Mouse (Mus musculus) Patski (cell line): Measurements from ENCODE around the gene Gins1. TPM values are rescaled to one million over a fixed set of nuclear protein-coding genes. Genes with fewer than 3 reads are reported as not detected.
"Not testable (repeated sequence)": the region's sequence is repeated elsewhere in the genome, so short reads cannot be mapped to it uniquely, and the experiment has no call there.

Source experiments
- ATAC-seq: fragments of 100-300 bp; one replicate; pipeline ENCODE4 v1.8.0; 2021
- CTCF ChIA-PET: fragments of 350-600 bp; sonication (Branson Sonifier 250); formaldehyde crosslinking; loops from one replicate; lab custom pipeline; 2022; ENCODE audit warnings: inconsistent platforms; lab: Charles Lee
- POLR2A ChIA-PET: fragments of 350-600 bp; sonication (Branson Sonifier 250); formaldehyde crosslinking; loops from one replicate; lab custom pipeline; 2022; ENCODE audit warnings: antibody characterized with exemption, inconsistent platforms; lab: Charles Lee
- DNase-seq: peaks from one replicate; pipeline ENCODE4 v3.0.0-alpha.2; 2011; ENCODE audit warnings: low read depth, low spot score
- H3K27me3 ChIP-seq: fragments of 371-371 bp; one replicate; pipeline ENCODE4 v1.5.1; 2021
- CTCF ChIP-seq: fragments of 100-300 bp; IDR thresholded peaks from one replicate; pipeline ENCODE4 v1.5.1; 2021
- in situ Hi-C: fragments of 300-500 bp; cut with MboI; formaldehyde crosslinking; loops from 3 replicates; pipeline ENCODE4 v1.11.1; 2018; ENCODE audit warnings: low pct_unique_long_range_greater_than_20kb, mixed read lengths
- polyA plus RNA-seq: library from polyadenylated mRNA; unstranded; gene quantifications from one replicate; pipeline ENCODE4 v1.2.3, GENCODE M21; 2021

Gins1 gene
- polyA plus RNA-seq, 1 experiment from 2014 or later: 10.5 TPM

DNA sequence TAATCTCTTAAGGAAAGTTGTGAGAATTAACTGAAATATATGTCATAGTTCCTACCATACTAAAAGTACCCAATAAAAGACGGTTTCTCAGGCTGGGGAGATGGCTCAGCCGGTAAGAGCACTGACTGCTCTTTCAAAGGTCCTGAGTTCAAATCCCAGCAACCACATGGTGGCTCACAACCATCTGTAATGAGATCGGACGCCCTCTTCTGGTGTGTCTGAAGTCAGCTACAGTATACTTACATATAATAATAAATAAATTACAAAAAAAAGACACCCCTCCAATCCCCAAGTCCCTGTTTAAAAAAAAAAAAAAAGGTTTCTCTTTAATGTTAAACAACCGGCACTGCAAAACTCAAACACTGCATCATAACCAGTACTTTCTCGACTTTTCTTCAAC, 3.7 kb downstream of the Gins1 start:
- H3K27me3 ChIP-seq, ATAC-seq, in situ Hi-C loops, POLR2A ChIA-PET, DNase-seq: not testable (repeated sequence)
- peak; percentile 29 for TF ChIP-seq CTCF
- CTCF ChIA-PET: interaction anchor here (0.6 kb wide), 1 partner anchor 75 kb away, joined by 3 read pairs; no protein-coding TSS in a partner anchor

DNA sequence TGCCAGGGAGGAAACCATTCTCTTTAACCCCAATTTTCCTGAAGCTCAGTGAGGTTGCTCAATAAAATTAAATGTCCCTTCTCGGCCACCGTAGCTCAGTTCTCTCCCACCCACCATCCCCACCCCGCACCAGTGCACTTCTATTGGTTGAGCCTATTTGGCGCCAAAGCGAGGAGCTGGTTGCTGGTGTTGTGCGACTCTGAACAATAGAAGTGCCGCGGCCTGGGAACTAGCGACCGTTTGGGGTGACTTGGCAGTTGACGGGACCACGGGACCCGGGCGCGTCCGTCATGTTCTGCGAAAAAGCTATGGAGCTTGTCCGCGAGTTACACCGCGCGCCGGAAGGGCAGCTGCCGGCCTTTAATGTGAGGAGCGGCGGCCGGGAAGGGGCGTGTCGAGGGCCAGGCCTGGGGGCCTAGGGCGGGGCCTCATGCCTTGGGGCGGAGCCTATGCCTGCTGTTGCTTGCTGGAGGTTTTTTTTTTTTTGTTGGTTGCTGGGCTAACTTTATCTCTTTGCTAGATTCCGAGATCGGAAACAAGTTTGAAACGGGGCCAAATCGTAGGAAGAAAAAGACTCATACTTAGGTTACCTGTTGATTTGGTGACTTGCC, 4.3 kb downstream of the Gins1 start:
- CTCF ChIA-PET: interaction anchor here (1.3 kb wide), 1 partner anchor 45 kb away, joined by 3 read pairs; no protein-coding TSS in a partner anchor
- no peaks in the 10 kb centered on the region for H3K27me3 ChIP-seq
- in situ Hi-C loops: no loop called here
- DNase-seq: peak; percentile 74
- POLR2A ChIA-PET: interaction anchor here (0.7 to 1.0 kb wide), 3 partner anchors 10 to 958 kb away, joined by 3 to 6 read pairs (median 3); no protein-coding TSS in a partner anchor
- ATAC-seq: peak; percentile 89
- TF ChIP-seq CTCF: no peak

DNA sequence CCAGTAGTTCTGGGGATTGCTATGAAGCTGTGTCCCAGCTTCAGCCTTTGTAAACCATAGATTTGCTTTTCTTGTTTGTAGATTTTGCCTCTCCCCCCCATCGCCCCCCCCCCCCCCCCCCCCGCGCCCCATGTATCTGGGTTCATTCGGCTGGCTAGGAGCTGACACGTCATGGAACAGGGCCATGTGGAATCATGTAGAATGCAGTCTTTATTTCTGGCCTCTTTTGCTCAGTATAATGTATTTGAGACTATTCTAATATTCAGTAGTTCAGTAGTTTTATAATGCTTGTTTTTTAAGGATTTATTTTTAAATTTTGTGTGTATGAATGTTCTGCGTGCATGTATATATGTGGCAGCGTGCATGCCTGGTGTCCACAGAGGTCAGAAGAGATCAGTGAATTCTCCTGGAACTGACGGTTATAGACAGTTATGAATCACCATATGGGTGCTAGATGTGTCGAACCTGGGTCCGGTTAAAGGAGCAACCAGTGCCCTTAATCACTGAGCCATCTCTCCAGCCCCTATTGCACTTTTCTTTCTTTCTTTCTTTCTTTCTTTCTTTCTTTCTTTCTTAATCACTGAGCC, 5.2 kb downstream of the Gins1 start:
- H3K27me3 ChIP-seq: no peaks in the 10 kb centered on the region
- in situ Hi-C loops: no loop called here
- no peak for TF ChIP-seq CTCF
- DNase-seq (no peak), ATAC-seq (no peak)
- ChIA-PET POLR2A (interaction anchor here (0.7 to 1.0 kb wide), 2 partner anchors 9 to 27 kb away, joined by 3 to 6 read pairs; no protein-coding TSS in a partner anchor), CTCF (interaction anchor here (0.6 to 1.3 kb wide), 2 partner anchors 13 to 44 kb away, joined by 3 read pairs; no protein-coding TSS in a partner anchor)

DNA sequence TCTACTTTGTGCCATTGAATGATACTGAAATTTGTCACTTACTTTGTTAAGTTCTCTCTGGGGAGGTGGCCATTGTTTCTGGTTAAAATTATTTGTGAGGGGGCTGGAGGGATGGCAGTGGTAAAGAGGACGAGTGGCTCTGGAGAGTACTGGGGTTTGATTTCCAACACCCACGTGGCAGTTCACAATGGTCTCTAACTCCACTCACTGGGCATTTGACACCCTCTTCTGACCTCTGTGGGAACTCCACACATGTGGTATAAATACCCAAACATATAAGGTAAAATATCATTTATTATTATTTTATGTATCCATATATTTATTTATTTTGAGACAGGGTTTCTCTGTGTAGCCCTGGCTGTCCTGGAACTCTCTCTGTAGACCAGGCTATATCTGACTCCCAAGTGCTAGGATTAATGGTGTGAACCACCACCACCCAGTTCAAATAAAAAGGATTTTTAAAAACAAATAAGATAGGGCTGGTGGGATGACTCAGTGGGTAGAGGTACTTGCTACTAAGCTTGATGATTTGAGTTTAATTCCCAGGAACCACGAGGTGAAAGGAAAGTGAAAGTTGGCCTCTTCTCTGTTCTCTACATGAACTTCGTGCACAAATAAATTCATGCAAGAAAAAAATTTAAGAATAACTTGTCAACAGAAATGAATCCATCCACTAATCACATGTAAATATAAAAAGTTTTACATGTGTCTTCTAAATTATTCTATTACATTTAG, 9.7 kb downstream of the Gins1 start:
- ATAC-seq (no peak), DNase-seq (no peak)
- in situ Hi-C loops: no loop called here
- no peaks in the 10 kb centered on the region for H3K27me3 ChIP-seq
- no peak for TF ChIP-seq CTCF
- CTCF ChIA-PET: no interaction called here
- POLR2A ChIA-PET: no interaction called here

DNA sequence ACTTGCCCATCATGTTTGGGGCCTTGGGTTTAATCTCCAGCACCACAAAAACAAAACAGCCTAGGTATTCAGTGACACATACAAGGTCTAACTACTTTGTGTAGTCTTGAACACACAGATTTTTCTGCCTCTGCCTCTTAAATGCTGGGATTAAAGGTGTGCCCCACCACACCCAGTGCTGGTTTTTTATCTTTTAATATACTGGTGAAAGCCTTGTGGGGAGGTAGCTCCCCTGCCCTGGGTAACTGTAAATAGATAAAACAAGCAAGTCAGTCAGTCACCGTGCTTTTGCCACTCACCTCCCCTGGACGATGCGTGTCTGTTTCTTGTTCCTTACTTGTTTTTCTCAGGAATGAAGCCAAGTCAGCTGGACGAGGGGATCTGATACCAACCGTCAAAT, 10.6 kb downstream of the Gins1 start:
- ATAC-seq: no peak

DNA sequence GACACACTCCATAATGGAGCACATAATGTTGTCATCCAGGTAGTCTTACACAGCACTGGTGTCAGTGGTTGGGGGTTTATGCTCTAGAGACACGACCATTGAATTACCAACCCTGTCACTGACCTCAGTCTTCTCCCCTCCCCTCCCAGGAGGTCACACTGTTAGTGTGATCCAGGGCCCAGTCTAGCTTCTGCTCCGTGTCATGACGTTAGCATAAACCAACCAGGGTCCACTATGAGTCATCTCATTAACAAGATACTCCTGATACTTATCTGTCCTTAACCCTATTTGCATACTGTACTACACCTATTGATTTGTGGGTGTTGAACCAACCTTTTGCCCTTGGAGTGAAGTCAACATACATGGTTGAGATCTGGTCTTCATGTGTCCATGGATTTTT, 13.5 kb downstream of the Gins1 start:
- no peak for TF ChIP-seq CTCF
- CTCF ChIA-PET: interaction anchor here (0.6 kb wide), 1 partner anchor 82 kb away, joined by 3 read pairs; no protein-coding TSS in a partner anchor
- POLR2A ChIA-PET: interaction anchor here (0.6 kb wide), 1 partner anchor 38 kb away, joined by 4 read pairs; no protein-coding TSS in a partner anchor
- H3K27me3 ChIP-seq: no peaks in the 10 kb centered on the region
- no peak for DNase-seq
- in situ Hi-C loops: no loop called here
- no peak for ATAC-seq

More for the DNA sequence above, 10.6 kb downstream of the Gins1 start:
- no peak for TF ChIP-seq CTCF
- DNase-seq: no peak
- POLR2A ChIA-PET: no interaction called here
- no peaks in the 10 kb centered on the region for H3K27me3 ChIP-seq
- CTCF ChIA-PET: no interaction called here
- in situ Hi-C loops: no loop called here

DNA sequence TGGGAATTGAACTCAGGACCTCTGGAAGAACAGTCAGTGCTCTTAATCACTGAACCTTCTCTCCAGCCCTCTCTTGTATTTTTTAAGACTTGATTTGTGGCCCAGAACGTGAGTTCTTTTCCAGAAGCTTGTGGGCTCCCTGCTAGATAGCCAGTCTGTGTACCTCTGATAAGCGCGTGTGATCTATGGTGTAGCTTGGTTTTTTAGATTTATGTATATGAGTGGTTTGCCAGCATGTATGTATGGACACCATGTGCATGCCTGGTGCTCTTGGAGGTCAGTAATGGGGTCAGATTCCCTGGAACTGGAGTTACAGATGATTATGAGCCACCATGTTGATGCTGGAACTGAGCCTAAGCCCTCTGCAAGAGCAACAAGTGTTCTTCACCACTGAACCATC, 15.3 kb downstream of the Gins1 start:
- ChIA-PET POLR2A (interaction anchor here (0.6 to 1.5 kb wide), 2 partner anchors 11 to 1002 kb away, joined by 4 to 6 read pairs; no protein-coding TSS in a partner anchor), CTCF (interaction anchor here (1.4 kb wide), 1 partner anchor 14 kb away, joined by 3 read pairs; no protein-coding TSS in a partner anchor)
- DNase-seq (no peak), ATAC-seq (no peak)
- in situ Hi-C loops: no loop called here
- H3K27me3 ChIP-seq: no peaks in the 10 kb centered on the region
- no peak for TF ChIP-seq CTCF

DNA sequence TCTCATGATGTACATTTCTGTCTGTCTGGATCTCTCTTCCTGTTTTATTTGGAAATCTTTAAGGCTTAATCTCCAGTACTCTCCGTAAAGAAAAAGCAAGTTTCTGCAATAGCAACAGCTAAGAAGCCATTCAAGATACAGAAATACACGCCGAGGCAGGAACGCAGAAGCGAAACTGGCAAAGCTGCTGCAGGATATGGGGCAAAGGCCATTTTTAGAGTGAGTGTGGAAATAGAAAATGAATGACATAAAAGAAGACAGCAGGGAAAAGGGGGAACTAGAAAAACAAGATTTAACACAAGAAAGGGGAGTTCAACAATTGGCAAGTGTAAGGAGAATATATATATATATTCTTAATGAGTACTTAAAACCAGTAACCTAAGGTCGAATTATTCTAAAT, 16.5 kb downstream of the Gins1 start:
- in situ Hi-C loops: no loop called here
- DNase-seq (no peak), ATAC-seq (no peak)
- H3K27me3 ChIP-seq: no peaks in the 10 kb centered on the region
- TF ChIP-seq CTCF: no peak
- CTCF ChIA-PET: no interaction called here
- POLR2A ChIA-PET: no interaction called here

DNA sequence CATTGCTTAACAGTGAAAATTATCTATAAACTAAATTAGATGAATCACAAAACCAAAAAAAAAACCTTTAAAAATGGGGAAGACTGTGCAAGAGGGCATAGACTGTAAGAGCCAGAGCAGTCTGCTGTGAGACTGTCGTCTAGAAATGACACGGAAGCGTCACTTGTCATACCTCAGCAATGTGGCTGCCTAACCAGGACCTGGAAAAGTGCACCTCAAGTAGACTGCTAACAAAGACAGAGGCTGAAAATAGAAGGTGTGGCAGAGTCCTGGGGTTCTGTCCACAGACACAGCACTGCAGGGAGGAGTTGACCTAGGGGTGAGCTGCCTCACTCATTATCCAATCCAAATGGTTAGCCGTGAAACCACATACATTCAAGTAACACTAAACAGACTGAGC, 17.0 kb downstream of the Gins1 start:
- TF ChIP-seq CTCF: no peak
- POLR2A ChIA-PET: no interaction called here
- ATAC-seq (no peak), DNase-seq (no peak)
- CTCF ChIA-PET: no interaction called here
- no peaks in the 10 kb centered on the region for H3K27me3 ChIP-seq
- in situ Hi-C loops: no loop called here

DNA sequence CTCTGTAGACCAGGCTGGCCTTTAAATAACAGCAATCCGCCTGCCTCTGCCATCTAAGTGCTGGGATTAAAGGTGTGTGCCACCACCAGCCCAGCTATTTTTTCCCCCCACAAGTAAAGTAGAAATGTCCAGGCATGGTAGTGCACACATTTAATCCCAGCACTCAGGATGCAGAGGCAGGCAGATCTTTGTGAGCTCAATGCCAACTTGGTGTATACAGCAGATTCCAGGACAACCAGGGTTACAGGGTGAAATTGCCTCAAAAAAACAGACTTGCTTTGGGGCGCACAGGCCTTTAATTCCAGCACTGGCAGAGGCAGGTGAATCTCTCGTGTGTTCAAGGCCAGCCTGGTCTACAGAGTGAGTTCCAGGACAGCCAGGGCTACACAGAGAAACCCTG, 17.8 kb downstream of the Gins1 start:
- POLR2A ChIA-PET: no interaction called here
- CTCF ChIA-PET: interaction anchor here (0.9 kb wide), 1 partner anchor 13 kb away, joined by 3 read pairs; no protein-coding TSS in a partner anchor
- no peak for TF ChIP-seq CTCF
- H3K27me3 ChIP-seq: no peaks in the 10 kb centered on the region
- ATAC-seq: no peak
- in situ Hi-C loops: no loop called here
- DNase-seq: no peak
